Mouse (Mus musculus) liver, embryonic 11.5 days (tissue): ENCODE data around the gene Btbd35f30. TPM values are rescaled to one million over a fixed set of nuclear protein-coding genes. Genes with fewer than 3 reads are reported as not detected.
"Not testable (repeated sequence)": the region's sequence is repeated elsewhere in the genome, so short reads cannot be mapped to it uniquely, and the experiment has no call there.

Source experiments
- ATAC-seq: fragments of 200-750 bp; cut with Nextera tagmentation; replicated peaks from 2 replicates; pipeline ENCODE4 v1.8.0; 2017; ENCODE audit warnings: moderate number of reproducible peaks, mild to moderate bottlenecking, moderate TSS enrichment, moderate library complexity; ENCODE audit not compliant: low FRiP score
- DNase-seq: peaks from one replicate; pipeline ENCODE4 v3.0.0-alpha.2; 2017; ENCODE audit warnings: low spot score
- H3K27ac ChIP-seq: fragments of 300-500 bp; sonication (generic); 2 replicates; pipeline ENCODE4 v1.5.1; 2014; ENCODE audit warnings: mild to moderate bottlenecking, low read depth, low read length, control low read depth
- H3K27me3 ChIP-seq: fragments of 300-500 bp; sonication (generic); replicated peaks from 2 replicates; pipeline ENCODE4 v1.6.1; 2014; ENCODE audit warnings: low read length, mixed read lengths; ENCODE audit not compliant: control insufficient read depth, insufficient read depth
- H3K36me3 ChIP-seq: fragments of 300-500 bp; sonication (generic); 2 replicates; pipeline ENCODE4 v1.6.1; 2014; ENCODE audit warnings: mild to moderate bottlenecking, low read length, moderate library complexity, mixed read lengths; ENCODE audit not compliant: control insufficient read depth, insufficient read depth
- H3K4me1 ChIP-seq: fragments of 300-500 bp; sonication (generic); replicated peaks from 2 replicates; pipeline ENCODE4 v1.6.1; 2014; ENCODE audit warnings: low read length, mixed read lengths; ENCODE audit not compliant: control insufficient read depth, insufficient read depth
- H3K4me2 ChIP-seq: fragments of 300-500 bp; sonication (generic); 2 replicates; pipeline ENCODE4 v1.6.1; 2014; ENCODE audit warnings: mild to moderate bottlenecking, control low read depth, moderate library complexity
- H3K4me3 ChIP-seq: fragments of 300-500 bp; sonication (generic); 2 replicates; pipeline ENCODE4 v1.5.1; 2014; ENCODE audit warnings: low read depth, low read length, control low read depth
- H3K9ac ChIP-seq: fragments of 300-500 bp; sonication (generic); 2 replicates; pipeline ENCODE4 v1.6.1; 2014; ENCODE audit warnings: low read depth, low read length, control low read depth
- H3K9me3 ChIP-seq: fragments of 300-500 bp; sonication (generic); 2 replicates; pipeline ENCODE4 v1.6.1; 2016; ENCODE audit warnings: low read length, inconsistent platforms, mixed read lengths; ENCODE audit not compliant: control insufficient read depth
- WGBS: fragments of 180-500 bp; shearing (Covaris S2); extraction: QIAGEN DNeasy Blood & Tissue Kit; methylation state at CpG from one replicate; pipeline ENCODE4 v1.1.7; 2014; 5-methylcytosine and 5-hydroxymethylcytosine counted together
- polyA plus RNA-seq: library from polyadenylated mRNA; unstranded; fragments of >200 nt; fragmentation: Nextera tagmentation; extraction: Ambion mirVana; gene quantifications from 2 replicates; pipeline ENCODE4 v1.2.1, GENCODE M21; 2014

The Btbd35f30 gene
- polyA plus RNA-seq = not detected in 2 replicates

DNA sequence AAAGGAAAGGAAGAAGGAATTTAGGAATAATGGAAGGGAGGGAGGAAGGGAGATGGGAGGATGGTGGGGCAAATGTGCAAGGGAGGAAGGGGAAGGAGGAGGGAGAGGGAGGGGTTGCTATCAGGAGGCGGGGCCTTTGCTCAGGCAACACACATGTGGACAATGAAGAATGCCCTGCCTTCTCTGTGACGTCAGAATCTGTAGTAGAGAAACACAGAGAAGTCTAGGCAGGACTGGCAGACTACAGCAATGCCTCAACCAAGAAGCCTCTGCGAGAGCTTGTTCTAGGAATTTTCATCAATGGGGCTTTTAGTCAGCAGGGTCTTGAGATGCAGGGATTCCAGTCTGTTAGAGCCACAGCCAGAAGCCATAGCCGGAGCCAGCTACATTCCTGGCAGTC is at the start of gene Btbd35f30:
Btbd35f30 (plus strand) TSS at position 301 of the 400 bp plus-strand sequence.
- H3K27ac ChIP-seq, ATAC-seq, H3K27me3 ChIP-seq, H3K4me3 ChIP-seq, H3K4me2 ChIP-seq, H3K9ac ChIP-seq, DNase-seq, H3K9me3 ChIP-seq, H3K36me3 ChIP-seq, H3K4me1 ChIP-seq: not testable (repeated sequence)
- no CpG with 5 or more reads among the region's 4 CpGs for WGBS

DNA sequence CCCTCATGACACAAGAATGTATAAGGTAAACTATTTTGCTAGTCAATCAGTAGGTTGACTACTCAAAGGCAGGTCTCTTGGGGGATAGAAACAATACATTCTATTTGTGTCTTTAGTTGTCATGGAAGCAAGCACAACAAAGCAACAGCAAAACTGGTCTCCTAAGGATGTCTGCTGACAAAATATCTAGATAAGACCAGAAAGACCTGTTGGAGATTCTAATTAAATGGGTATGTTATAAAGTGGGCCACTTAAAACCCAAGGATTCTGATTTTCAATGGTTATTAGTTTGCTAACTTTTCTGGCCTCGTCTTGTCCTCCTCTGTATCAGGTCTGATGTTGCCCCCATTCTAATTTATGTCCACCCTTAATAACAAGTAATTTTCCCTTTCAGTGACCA is 47.0 kb downstream of the Btbd35f30 start, which contains the start of gene Gm21789:
Gm21789 (plus strand) TSS at position 301 of the 400 bp plus-strand sequence.
- not testable (repeated sequence) for H3K4me3 ChIP-seq, H3K27me3 ChIP-seq, H3K4me1 ChIP-seq, H3K4me2 ChIP-seq, H3K9ac ChIP-seq, ATAC-seq, H3K36me3 ChIP-seq, H3K9me3 ChIP-seq, H3K27ac ChIP-seq, DNase-seq
- no CpG with 5 or more reads among the region's 1 CpGs for WGBS

Other genes with a start within 250 kb of the Btbd35f30 start
- gene Gm5926, start 243.9 kb upstream of the Btbd35f30 start, polyA plus RNA-seq = not detected in 2 replicates
- gene Btbd35f21, start 168.5 kb upstream of the Btbd35f30 start, polyA plus RNA-seq = not detected in 2 replicates
- gene Gm21789, start 47.1 kb downstream of the Btbd35f30 start, polyA plus RNA-seq = not detected in 2 replicates
- not detected in 2 replicates for gene Btbd35f5, start 79.3 kb downstream of the Btbd35f30 start, polyA plus RNA-seq